Mouse (Mus musculus): Measurements from ENCODE around the gene Fhit.

The Fhit gene

GRCm38 (mm10) chr14:10166641-10167429 is 995.0 kb downstream of the Fhit start:
- DNase-seq (ENCODE audit: low spot score in 2 of 2): no peak

GRCm38 (mm10) chr14:10149872-10150271 is 1012.0 kb downstream of the Fhit start:
- no peak for DNase-seq (ENCODE audit: low spot score in 2 of 2)

DNA sequence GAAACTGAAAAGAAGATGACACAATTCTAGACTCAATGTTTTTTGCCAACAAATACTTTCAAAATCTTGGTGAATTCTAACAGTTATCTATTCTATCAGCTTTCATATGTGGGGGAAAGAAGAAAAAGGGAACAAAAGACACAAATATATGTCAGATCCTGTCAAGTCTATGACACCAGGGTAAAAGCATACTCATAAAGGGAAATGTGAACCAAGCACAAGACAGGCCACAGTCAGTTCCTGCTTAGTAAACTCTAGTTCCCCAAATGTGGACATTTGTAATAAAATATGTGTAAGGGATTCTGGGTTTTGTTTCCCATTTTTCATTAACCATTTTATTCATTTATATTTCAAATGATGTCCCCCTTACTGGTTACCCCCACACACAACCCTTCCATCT is 1022.5 kb downstream of the Fhit start:
- DNase-seq (ENCODE audit: low spot score in 2 of 2): no peak

DNA sequence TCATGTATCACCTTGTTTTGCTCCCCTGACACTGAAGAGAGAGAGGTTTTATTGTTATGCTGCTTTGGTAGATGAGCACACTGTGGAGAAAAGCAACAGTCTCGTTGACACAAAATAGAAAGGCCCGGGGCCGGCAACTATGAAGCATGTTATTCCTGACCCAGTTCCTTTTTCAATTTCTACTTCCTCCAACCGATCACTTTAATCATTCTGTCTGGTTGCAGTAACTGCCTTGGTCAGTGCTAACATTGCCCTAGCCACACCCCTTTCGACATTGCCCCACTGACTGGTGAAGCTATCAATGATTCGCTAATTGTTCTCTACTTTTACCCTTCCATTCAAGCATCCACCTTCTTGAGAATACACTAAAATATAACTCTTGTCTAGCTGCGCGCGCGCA is 1028.0 kb downstream of the Fhit start:
- DNase-seq (ENCODE audit: low spot score in 2 of 2): no peak

GRCm38 (mm10) chr14:10129675-10130074 is 1032.2 kb downstream of the Fhit start:
- DNase-seq (ENCODE audit: low spot score in 2 of 2): no peak

- peak in 1 of 2 experiments; percentile 0 for DNase-seq (ENCODE audit: low spot score in 2 of 2)
Observed at GRCm38 (mm10) chr14:10129088-10129487, 1032.7 kb downstream of the Fhit start.

GRCm38 (mm10) chr14:10126536-10126935 is 1035.3 kb downstream of the Fhit start:
- no peak for DNase-seq (ENCODE audit: low spot score in 2 of 2)

GRCm38 (mm10) chr14:10122176-10122575 is 1039.7 kb downstream of the Fhit start:
- no peak for DNase-seq (ENCODE audit: low spot score in 2 of 2)

DNA sequence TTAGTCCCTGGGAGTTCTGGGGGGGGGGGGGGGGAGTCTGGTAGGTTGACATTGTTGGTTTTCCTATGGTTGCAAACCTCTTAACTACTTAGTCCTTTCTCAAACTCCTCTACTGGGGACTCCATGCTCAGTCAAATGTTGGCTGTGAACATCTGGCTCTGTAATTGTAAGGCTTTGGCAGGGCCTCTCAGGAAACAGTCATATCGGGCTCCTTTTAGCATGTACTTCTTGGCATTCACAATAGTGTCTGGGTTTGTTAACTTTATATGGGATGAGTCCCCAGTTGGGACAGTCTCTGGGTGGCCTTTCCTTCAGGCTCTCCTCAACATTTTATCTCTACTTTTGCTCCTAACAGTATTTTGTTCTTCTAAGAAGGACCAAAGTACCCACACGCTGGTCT is 1065.6 kb downstream of the Fhit start:
- no peak for DNase-seq (ENCODE audit: low spot score in 2 of 2)

DNA sequence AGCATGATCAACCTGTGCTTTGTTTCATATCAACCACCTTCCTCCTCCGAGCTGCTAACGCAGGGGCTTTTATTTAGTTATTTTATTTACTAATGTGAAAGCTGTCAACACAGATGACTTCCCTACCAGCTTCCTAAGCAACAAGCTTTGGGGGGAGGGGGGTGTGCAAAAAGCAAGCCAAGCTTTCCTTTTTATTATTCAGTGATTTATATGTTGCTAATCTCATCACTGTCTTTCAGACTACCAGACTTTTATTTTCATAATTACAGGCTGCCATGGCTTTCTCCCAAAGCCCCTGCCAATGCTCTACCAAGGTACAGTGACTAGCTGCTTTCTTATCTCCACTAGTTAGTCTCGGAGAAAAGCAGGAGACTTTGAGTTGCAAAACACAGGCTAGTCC is 1082.8 kb downstream of the Fhit start:
- no peak for DNase-seq (ENCODE audit: low spot score in 2 of 2)

DNA sequence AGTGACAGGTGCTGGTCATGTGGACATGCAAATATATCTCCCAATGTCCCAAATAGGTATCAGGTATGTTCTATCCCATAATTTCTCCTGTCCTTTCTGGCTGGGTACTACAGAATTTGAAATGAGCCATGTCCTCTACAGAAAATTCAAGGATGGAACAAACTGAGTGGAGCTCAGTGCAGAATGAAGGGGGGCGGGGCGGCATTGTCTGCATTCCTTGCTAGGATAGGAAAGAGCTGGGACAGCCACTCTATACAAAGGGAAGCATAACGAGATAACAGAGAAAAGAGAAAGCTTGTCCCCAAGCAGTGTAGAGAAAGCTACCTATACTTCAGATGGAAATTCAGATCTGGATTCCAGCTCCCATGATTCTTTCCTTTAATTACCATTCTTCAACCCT is 1111.9 kb downstream of the Fhit start:
- DNase-seq (ENCODE audit: low spot score in 2 of 2): no peak

DNA sequence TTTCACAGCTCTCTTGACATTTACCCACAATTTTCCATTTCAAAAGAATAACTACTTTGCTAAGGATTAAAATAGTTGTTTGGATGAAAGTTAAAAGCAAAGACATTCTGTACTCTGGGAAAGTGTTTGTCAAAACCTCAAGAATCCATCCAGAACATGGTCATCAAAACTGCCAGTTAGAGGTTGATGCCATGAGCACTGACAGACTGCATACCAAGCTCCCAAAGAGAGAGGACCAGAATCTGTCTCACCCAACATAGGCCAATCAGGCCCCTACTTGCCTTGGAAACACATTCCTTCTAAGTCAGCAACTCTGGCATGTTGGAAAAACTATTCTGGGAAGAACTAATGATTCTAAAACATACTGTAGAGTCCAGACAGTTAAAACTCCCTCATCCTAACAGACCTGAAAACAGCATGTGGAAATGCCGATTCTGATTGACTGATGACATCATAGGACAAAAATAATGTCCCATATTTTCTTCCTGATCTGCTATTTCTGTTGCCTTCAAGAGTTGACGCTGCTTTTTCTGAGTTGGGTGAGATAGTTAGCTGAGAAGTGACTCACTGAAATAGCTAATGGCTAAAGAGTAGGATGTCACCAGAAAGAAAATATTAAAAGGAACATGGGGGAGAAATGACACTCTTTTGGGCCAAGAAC is 1114.6 kb downstream of the Fhit start:
- DNase-seq (ENCODE audit: low spot score in 2 of 2): no peak

GRCm38 (mm10) chr14:10046336-10047122 is 1115.3 kb downstream of the Fhit start:
- DNase-seq (ENCODE audit: low spot score in 2 of 2): no peak

GRCm38 (mm10) chr14:10038021-10038420 is 1123.8 kb downstream of the Fhit start:
- DNase-seq (ENCODE audit: low spot score in 2 of 2): no peak

DNA sequence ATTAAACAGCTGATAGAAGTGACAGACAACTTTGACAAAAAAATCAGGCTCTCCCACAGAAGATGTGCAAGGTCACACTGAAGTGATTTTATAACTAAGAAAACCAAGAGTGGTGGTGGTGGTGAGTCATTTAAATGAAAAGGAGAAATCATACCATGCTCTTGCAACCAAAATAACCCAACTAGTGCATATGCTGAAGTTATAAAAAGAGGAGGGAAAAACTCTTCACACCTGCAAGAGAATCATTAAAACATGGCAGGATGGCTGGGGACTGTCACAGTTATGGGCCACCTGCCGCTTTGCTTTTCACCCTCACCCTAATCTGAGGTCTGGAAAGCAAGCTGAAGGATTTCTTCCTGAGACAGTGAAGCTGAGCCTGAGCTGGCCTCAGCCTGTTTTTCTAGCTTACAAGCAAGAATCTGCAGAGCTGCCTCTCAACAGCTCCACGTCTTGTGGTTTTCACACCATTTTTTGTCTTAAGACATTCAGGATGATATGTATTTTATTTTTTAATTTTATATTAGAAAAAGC is 1125.1 kb downstream of the Fhit start:
- DNase-seq (ENCODE audit: low spot score in 2 of 2): no peak

DNA sequence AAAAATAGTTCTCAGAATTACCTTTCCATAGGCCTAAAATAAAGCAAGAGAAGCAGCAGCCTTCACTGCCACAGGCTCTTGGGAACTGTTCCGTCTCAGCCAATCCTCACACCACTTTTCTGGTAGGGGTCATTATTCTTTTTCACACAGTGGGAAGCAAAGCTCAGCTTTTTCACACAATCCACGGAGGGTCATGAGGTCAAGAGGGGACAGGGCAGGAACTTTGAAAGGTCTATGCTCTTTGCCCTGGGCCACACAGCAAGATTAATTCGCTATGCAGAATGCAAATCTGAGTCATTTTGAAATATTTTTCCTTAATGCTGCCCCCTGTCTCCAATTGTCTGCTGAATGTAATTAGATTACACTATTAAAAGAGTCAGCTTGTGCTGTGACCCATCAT is 1126.2 kb downstream of the Fhit start:
- no peak for DNase-seq (ENCODE audit: low spot score in 2 of 2)

DNA sequence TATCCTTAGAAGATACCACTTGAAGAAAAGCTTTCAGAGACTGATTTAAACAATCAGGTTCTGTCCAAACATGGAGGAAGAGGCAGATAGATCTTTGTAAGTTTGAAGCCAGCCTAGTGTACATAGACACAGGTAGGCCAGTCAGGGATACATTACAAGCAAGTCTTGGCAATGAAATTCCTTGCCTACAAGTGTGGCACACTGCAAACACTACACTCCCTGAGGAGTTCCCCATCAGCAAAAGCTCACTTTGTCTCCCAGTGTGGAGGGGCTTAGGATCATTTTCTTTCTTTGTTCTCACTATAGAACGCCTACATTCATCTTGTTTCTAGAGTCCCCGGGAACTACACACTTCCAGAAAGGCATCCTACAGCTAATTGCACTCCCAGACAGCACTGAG is 1126.6 kb downstream of the Fhit start:
- DNase-seq (ENCODE audit: low spot score in 2 of 2): no peak

DNA sequence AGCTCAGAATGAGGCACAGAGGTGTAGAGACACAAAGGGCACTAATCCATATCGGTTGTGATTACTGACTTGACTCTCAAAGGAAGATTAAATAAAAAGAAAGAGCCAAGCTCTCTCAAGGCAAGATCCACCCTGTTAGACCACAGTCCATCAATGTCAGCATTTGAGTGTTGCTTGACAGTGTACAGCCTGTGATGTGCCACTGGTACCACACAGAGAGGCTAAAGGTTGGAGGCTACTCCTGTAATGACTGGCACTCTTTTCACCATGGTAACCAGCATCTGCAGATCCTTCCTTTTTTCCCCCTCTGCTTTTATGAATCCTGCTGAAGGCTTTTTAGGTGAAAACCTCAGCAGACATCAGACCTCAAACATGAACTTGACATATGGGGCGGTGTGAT is 1138.5 kb downstream of the Fhit start:
- DNase-seq (ENCODE audit: low spot score in 2 of 2): no peak

DNA sequence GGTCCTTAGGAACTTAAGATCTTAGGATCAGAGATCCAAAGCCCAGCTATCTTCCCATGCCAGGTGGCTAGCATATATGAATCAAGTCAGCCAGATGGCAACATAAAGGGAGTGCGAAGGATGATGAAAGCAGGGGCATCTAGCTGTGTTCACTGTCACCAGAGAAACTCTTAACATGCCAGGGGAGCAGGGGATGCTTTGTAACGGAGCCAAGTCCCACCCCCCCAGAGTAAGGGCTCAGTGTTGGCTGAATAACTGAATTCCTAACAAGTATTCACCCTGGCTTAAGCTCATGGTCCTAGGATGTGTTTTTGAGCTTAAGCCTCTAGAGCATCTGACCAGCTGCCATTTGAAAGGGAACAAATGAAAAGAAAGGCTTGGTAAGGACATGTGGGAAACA is 1139.5 kb downstream of the Fhit start:
- no peak for DNase-seq (ENCODE audit: low spot score in 2 of 2)

DNA sequence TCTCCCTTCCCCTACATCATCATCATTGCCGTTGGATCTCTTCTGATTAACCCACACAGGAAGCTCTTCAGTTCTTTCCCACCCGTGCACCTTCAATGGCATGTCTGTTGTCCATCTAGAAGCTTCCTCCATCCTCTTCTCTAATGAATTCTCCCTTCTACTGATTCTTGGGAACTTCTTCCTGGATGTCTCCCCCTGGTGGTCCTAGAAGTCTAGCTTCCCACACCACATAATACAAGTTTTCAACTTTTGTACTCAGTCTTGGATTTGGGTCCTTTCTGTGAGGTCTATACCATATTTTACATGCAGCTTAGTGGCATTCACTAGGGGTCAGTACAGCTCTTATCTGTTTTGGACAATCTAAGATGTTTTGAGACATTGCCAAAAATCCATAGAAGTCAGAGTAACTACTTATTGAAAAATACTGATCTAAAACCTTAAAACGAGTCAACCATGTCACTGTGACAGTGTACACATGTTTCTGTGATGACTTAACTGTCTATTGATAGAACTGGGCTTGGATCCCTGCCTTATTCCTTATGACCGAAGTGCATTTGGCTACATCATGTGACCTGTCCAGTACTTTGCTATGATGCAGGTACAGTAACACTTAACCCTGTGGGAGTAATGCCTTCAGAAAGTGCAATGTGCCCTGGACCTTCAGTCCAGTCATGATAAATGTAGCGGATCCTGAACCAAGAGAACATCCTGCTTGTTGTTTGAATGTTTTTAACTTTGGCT is 1141.3 kb downstream of the Fhit start:
- DNase-seq (ENCODE audit: low spot score in 2 of 2): no peak

GRCm38 (mm10) chr14:10013817-10014266 is 1148.0 kb downstream of the Fhit start:
- DNase-seq (ENCODE audit: low spot score in 2 of 2): no peak

Data from urinary bladder, adult 18-20 months (tissue).